Mouse (Mus musculus): ENCODE measurements around the gene Vmn2r50. TPM values are rescaled to one million over a fixed set of nuclear protein-coding genes. Genes with fewer than 3 reads are reported as not detected.

Vmn2r50 gene
- not detected in 2 replicates for polyA plus RNA-seq (2012; rRNA removed)

DNA sequence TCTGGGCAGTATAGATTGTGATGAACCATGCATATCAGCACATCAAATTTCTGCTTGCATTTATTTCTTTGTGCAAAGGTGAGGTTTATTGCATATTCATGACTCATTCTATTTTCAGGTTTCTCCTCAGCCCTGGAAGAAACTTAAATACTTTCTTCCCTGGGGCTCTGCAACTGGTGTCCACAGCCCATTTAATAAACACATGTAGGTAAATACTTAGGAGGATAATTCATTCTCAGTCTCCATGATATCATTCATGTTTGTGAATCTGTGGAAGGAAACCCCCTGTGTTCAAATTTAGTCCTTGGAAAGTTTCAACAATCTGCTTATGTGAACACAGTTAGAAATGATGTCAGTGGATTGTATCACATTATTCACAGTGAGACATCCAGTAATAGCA, at the start of gene Vmn2r50:
Vmn2r50 (minus strand) TSS at position 101 of the 400 bp plus-strand sequence.

GRCm38 (mm10) chr7:9992157-9992556, 60.9 kb downstream of the Vmn2r50 start, which contains the start of gene Vmn2r49:
Gene Vmn2r49, minus strand, starts transcription at chr7:9992257.

Other genes with a start within 250 kb of the Vmn2r50 start
- not detected in 2 replicates for gene Vmn2r47, start 212.0 kb downstream of the Vmn2r50 start, polyA plus RNA-seq (2012; rRNA removed)
- not detected in 2 replicates for gene Vmn2r48, start 99.7 kb downstream of the Vmn2r50 start, polyA plus RNA-seq (2012; rRNA removed)
- not detected in 2 replicates for gene Vmn2r49, start 61.0 kb downstream of the Vmn2r50 start, polyA plus RNA-seq (2012; rRNA removed)
- not detected in 2 replicates for gene Vmn2r51, start 52.4 kb upstream of the Vmn2r50 start, polyA plus RNA-seq (2012; rRNA removed)
- not detected in 2 replicates for gene Vmn2r52, start 123.3 kb upstream of the Vmn2r50 start, polyA plus RNA-seq (2012; rRNA removed)
- not detected in 2 replicates for gene Vmn1r66, start 224.7 kb upstream of the Vmn2r50 start, polyA plus RNA-seq (2012; rRNA removed)